Mouse (Mus musculus): ENCODE results near the gene Klhl8.
"Not testable (repeated sequence)": the region's sequence is repeated elsewhere in the genome, so short reads cannot be mapped to it uniquely, and the experiment has no call there.

DNA sequence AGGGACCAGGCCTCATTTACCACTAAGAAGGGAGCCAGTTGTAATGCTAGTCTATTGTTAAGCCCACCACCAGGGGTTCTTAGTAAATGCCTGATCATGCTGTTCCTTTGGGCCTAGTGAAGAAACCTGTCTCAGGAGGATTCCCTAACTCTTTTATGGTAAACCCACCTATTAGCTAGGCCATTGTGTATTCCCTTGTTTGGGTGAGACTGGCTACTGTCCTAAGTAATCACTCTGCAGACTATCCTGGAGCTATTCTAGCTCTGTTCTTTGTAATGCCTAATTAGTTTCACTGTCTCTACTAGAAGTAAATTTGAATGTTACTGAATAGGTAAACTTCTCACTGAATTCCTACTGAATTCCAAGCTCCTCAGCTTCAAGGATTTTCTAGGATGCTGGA lies 20.9 kb upstream of the Klhl8 start:
- TF ChIP-seq GATA1 (IDR thresholded peaks at IDR 0.05; ENCODE audit: borderline replicate concordance, low read length); FLI1 (IDR thresholded peaks at IDR 0.05; ENCODE audit: low read length): not testable (repeated sequence)

All from megakaryocyte, embryonic 14.5 days (primary cell).